Mouse (Mus musculus) megakaryocyte, embryonic 14.5 days (primary cell): ENCODE measurements around the gene Gng8.

Experiments
- FLI1 ChIP-seq: IDR thresholded peaks from 2 replicates; pipeline ENCODE4 v1.6.1; 2012; ENCODE audit warnings: low read length, inconsistent platforms, mixed read lengths
- GATA1 ChIP-seq: IDR thresholded peaks from 3 replicates; pipeline ENCODE4 v1.6.1; 2012; ENCODE audit warnings: mixed read lengths, low read length, inconsistent platforms, borderline replicate concordance

GRCm38 (mm10) chr7:16893612-16894011 lies 2.0 kb downstream of the Gng8 start:
- TF ChIP-seq GATA1 (no peak), FLI1 (no peak)
